12 mouse cellular contexts compared by ENCODE assay signal in the genomic region with DNA sequence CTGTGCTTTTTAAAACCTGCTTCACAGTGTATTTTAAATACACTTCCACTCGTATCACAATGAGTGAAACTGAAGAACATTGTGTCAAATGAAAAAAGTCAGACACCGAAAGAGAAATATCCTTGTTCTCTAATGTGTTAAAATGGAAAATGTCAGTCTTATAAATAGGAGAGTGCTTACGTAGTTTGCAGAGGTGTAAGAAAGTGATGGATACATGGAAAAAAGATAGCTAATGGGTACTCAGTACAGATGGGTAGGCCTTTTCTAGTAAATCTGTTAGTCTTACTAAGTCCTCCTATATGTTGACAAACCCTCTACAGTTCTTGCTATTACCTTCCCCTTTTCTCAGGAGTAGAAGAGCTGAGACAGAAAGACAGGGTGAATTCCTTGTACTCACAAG.
"Had no signal": no experiment of that assay in that cellular context is flagged by ENCODE, and none has a peak within 500 bp of the region (broad histone marks: within the 10 kb centered on the region; RNA-seq: fewer than 3 reads in every experiment).

No protein-coding gene starts in this region.

- DNase-seq: retina, postnatal 1 day; right cerebral cortex, adult 18-20 months; right cerebral cortex, postnatal 14 days; right cerebral cortex, postnatal 25 days; right cerebral cortex, postnatal 4 days; spleen, adult 18-20 months; thymus, adult 18-20 months; thymus, adult 2 months; thymus, postnatal 14 days; thymus, postnatal 25 days; thymus, postnatal 36 days; thymus, postnatal 4 days had no signal
